Mouse (Mus musculus) megakaryocyte-erythroid progenitor cell, adult 5-6 weeks (primary cell): ENCODE measurements around the gene Trir. TPM values are rescaled to one million over a fixed set of nuclear protein-coding genes. Genes with fewer than 3 reads are reported as not detected.

Source experiments
- ATAC-seq: replicated peaks from 2 replicates; pipeline ENCODE4 v1.8.0; 2016; ENCODE audit warnings: mild to moderate bottlenecking, inconsistent platforms; ENCODE audit not compliant: severe bottlenecking, poor library complexity, low FRiP score, low TSS enrichment
- total RNA-seq, 2 experiments: library from RNA; stranded (forward) in 1 of 2; stranded (reverse) in 1 of 2; fragments of 200-1000, 215-1000 nt in 1 of 2; fragments of >200 nt in 1 of 2; fragmentation: Nextera tagmentation in 1 of 2; gene quantifications; 2 replicates each; pipeline ENCODE4 v1.2.3; 2014 to 2017

Gene Trir
- total RNA-seq, 2 experiments from 2014 or later, result 137 to 342 TPM

DNA sequence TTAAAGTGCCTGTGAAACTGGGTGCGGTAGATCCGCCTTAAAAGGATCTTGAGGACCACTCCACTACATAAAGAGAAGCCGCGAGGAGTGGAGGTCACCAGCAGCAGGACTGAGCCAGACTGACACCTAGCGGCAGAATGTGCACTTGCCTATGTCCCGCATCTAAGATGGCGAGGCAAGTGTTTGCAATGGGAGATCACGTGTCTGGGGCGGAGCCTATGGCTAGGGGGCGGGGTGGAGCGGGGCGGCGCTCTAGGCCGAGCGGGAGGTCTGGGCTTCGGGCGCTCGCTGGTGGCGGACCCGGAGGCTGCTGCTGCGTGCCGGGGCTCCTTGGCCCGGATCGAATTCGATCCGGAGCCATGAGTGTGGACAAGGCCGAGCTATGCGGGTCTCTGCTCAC lies 36.3 kb upstream of the Trir start, which contains the start of gene Hook2:
Gene Hook2, plus strand, starts transcription at position 255 of the 400 bp plus-strand sequence.
- ATAC-seq, result peak; percentile 78

GRCm38 (mm10) chr8:84990836-84991235 lies 35.8 kb upstream of the Trir start:
- peak; percentile 27 for ATAC-seq

- no peak for ATAC-seq
Measured at GRCm38 (mm10) chr8:84994375-84994774, 32.2 kb upstream of the Trir start.

GRCm38 (mm10) chr8:84995680-84996079 lies 30.9 kb upstream of the Trir start:
- ATAC-seq, result no peak

DNA sequence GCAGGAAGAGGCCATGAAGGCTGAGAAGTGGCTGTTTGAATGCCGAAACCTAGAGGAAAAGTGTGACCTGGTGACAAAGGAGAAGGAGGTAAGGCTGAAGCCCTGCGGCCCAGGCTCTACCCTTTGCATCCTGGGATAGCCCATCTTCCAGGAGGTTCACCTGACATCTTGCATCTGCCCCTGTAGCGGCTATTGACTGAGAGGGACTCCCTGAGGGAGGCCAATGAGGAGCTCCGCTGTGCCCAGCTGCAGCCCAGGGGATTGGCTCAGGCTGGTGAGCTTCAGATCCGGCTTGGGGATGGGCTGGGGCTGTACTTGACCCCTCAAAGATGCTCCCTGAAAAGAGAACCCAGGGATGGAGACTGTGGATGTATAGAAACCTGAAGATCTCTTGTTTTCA lies 29.6 kb upstream of the Trir start:
- no peak for ATAC-seq

DNA sequence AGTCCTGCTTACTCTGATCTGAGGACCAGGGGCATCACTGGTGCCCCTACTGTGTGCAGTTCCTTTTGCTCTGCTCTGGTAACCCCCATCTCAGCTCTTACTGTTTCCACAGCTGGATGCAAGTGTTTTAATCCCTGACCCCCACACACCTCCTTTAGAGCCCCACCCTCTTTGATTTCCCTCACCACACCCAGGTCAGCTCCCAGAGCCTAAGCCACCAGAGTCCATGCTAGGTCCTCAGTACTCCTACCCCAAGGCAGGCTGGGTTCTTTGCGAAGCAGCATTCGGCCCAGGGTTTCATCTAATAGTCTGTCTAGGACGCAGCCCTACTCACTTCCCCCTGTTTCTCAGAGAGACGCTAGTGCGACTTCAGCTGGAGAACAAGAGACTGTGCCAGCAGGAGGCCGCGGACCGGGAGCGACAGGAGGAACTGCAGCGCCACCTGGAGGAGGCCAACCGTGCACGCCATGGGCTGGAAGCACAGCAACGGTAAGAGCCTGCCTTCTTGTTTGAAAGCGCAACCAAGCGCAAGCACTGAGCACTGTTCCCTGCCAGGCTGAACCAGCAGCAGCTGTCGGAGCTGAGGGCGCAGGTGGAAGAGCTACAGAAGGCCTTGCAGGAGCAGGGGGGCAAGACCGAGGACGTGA lies 28.9 kb upstream of the Trir start:
- peak; percentile 95 for ATAC-seq

- ATAC-seq, result peak; percentile 65
Measured at GRCm38 (mm10) chr8:85007686-85008085, 18.9 kb upstream of the Trir start.

DNA sequence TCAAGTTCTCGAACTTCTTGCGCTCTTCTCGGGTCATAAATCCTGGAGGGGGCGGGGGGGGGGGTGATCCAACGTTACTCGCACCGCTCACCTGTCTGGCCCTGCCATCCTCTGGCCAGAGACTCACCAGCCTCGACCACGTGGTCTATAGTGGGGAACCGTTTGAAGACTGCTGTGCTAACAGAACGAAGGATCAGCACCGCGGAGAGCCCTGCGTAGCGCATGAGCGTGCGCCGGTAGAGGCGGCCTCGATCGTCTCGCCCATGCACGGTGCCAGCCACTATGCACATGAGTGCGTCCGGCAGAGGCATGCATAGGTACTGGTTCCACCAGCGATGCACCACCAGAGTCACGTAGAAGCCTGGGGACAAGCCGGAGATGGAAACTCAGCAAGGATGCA lies 15.4 kb upstream of the Trir start:
- ATAC-seq, result 0 out of 2 replicates have a peak, but pooled peaks have one; percentile 22

DNA sequence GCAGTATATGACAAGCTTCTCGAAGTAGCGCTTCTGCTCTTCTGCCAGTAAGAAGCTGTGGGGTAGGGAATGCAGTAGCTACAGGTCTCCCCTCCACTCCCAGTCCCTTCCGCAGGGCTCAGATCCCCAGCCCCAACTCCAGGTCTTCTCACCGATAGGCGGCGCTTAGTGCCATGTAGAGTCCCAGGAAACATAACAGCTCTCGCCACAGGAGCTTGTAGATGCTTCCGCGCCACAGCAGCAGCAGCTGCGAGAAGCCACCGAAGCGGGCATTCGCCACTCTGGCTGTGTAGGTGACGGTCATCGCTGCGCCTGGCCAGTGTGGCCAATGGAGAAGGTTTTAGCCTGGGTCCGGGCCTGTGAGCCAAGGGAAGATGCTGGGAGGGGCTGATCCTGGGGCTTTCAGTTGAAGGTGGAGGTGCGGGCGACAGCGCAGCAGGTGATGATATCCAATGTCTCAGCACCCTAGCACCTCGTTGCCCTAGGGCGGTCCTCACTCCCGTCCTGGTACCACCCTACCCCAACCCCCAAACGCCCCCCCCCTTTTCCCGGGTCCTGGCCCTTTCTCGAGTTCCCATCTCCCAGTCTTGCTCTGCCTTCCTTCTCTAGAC lies 13.3 kb upstream of the Trir start:
- ATAC-seq, result peak; percentile 89

DNA sequence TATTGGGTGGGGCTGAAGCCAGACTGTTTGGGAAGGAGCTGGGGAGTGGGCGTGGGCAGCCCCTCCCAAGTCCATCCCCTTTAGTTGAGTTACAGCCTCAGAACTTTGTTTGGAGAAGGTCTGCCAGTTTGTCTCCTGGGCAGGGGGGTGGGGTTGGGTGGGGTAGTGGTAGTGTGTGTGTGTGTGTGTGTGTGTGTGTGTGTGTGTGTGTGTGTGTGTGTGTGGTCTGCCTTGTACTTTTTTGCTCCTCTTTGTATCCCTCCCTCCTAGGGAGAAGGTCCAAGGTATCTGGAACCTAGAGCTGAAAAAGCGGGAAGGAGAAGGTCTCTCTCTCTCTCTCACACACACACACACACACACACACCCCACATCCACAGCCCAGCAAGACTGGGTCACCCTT lies 12.2 kb upstream of the Trir start, which contains the start of gene Best2:
Gene Best2, minus strand, starts transcription at position 101 of the 400 bp plus-strand sequence.
- ATAC-seq, result no peak

GRCm38 (mm10) chr8:85016724-85017123 lies 9.9 kb upstream of the Trir start:
- ATAC-seq, result no peak

- ATAC-seq, result no peak
Measured at GRCm38 (mm10) chr8:85017209-85017608, 9.4 kb upstream of the Trir start.

DNA sequence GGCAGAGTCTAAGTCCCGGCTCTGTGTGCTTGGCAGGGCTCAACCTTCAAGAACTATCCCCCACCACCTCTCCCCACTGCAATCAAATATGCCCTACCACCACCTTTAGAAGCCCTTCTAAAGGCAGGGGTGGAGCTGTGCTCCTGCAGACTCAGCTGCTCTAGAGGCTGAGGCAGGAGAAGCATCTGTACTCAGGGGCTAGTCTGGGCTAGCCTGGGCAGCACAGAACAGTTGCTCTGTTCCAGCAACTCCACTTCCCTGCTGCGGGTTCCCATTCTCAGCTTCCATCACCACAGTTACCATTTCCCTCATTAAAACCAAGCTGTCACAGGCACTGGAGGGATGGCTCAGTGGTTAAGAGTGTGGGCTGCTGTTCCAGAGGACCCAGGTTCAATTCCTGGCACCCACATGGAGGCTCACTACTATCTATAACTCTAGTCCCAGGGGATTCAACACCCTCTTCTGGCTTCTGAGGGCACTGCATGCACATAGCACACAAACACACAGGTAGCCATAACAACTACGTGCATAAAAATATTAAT lies 5.0 kb upstream of the Trir start:
- no peak for ATAC-seq

GRCm38 (mm10) chr8:85023846-85024245 lies 2.8 kb upstream of the Trir start:
- no peak for ATAC-seq

GRCm38 (mm10) chr8:85025098-85025932 lies 1.3 kb upstream of the Trir start, which contains the start of gene Asna1:
Gene Asna1, minus strand, starts transcription at chr8:85025281.
- ATAC-seq, result peak; percentile 88

- ATAC-seq, result no peak
Measured at GRCm38 (mm10) chr8:85027516-85027855, 863 bp downstream of the Trir start.

GRCm38 (mm10) chr8:85027922-85028321 lies 1.3 kb downstream of the Trir start:
- no peak for ATAC-seq

DNA sequence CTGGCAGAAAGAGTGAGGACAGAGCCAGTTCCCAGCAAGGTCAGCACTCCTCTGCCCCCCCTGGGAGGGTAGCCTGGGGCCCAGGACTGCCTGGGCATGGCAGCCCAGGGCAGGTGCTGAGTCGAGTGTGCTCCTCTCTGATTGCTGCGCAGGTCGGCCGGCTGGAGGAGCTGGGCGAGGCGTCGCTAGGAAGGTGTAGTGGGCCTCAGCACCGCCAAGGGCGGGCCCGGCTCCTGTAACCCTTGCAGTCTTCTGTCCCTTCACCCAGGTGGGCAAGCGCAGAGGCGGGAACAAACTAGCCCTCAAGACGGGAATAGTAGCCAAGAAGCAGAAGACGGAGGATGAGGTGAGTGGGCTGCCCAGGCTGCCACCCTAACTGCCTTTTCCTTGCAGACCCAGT lies 2.6 kb downstream of the Trir start:
- ATAC-seq, result no peak

- no peak for ATAC-seq
Measured at GRCm38 (mm10) chr8:85032622-85033311, 6.1 kb downstream of the Trir start.

- ATAC-seq, result no peak
Measured at GRCm38 (mm10) chr8:85033867-85034266, 7.2 kb downstream of the Trir start.
